Mouse (Mus musculus) ES-E14 (cell line): ENCODE results near the gene Gpx4.

Experiments
- CHD2 ChIP-seq: IDR thresholded peaks from 2 replicates; pipeline ENCODE4 v1.6.1; 2014; ENCODE audit warnings: mild to moderate bottlenecking, low read depth, low read length, inconsistent platforms
- ZC3H11A ChIP-seq: IDR thresholded peaks from 2 replicates; pipeline ENCODE4 v1.6.1; 2012; ENCODE audit warnings: low read depth, mild to moderate bottlenecking, inconsistent platforms, low read length, borderline replicate concordance

GRCm38 (mm10) chr10:80020191-80020590 is 26.8 kb upstream of the Gpx4 start:
- TF ChIP-seq CHD2, result no peak
- no peak for TF ChIP-seq ZC3H11A
